Mouse (Mus musculus) E14TG2a.4 (cell line): Measurements from ENCODE around the gene Actr5.

ENCODE experiments used
- CTCF ChIP-seq: conservative IDR thresholded peaks from 2 replicates; pipeline ENCODE4 v1.5.1; 2014; ENCODE audit warnings: low read length
- NANOG ChIP-seq: IDR thresholded peaks from 2 replicates; pipeline ENCODE4 v1.6.1; 2014; ENCODE audit warnings: borderline replicate concordance, low read length, mixed read lengths
- POU5F1 ChIP-seq: IDR thresholded peaks from 2 replicates; pipeline ENCODE4 v1.6.1; 2014; ENCODE audit warnings: low read length, borderline replicate concordance

DNA sequence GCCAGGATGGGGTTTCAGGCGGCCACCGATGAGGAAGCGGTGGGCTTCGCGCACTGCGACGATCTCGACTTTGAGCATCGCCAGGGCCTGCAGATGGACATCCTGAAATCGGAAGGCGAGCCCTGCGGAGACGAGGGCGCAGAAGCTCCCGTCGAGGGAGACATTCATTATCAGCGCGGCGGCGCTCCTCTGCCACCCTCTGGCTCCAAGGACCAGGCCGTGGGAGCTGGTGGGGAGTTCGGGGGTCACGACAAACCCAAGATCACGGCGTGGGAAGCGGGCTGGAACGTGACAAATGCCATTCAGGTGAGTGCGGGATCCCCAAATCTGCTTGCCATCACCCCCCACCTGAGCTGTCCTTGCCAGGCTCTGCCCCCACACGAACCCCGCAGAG is 13.4 kb upstream of the Actr5 start:
- TF ChIP-seq CTCF (no peak), NANOG (no peak), POU5F1 (no peak)
